Mouse (Mus musculus): ENCODE measurements around the gene Ndufb10.

Ndufb10 gene

DNA sequence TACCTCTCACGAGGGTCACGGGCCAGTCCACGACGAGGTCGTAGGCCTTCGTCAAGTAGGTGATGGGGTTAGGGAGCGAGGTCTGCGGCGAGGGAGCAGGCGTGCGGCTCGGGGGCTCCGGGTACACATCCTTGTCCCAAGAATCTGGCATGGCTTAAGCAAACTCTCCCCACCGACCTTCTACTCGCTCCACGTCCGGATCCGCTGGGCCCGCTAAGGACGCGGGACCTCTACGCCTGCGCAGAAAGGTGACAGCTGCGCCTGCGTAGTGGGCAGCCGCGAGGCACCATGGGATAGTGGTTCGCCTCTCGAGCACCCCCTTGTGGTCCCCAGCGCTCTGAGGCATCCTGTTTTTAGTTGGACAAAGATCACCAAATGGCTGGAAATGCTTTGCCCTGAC lies at the start of gene Ndufb10:
Ndufb10 (minus strand) TSS at position 295 of the 400 bp plus-strand sequence.
- DNase-seq = peak; percentile 99 to 100

DNA sequence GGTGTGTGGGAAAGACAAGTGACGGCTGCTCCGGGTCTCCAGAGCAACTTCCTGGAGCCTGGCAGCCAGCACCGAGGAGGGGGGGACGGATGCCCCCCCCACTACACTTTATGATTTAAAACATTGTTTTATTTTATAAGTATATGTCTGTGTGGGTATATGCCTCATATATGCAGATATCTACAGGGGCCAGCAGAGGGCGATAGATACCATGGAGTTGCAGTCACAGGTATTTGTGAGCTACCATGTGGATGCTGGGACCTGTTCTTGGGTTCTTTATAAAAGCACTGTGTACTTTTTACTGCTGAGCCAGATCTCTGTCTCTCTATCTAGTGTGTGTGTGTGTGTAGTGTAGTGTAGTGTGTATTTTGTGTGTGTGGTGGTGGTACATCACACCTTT lies 49.0 kb upstream of the Ndufb10 start:
- DNase-seq = no peak

GRCm38 (mm10) chr17:24769146-24769545 lies 44.9 kb upstream of the Ndufb10 start:
- DNase-seq = no peak

GRCm38 (mm10) chr17:24766266-24766875 lies 42.1 kb upstream of the Ndufb10 start:
- no peak for DNase-seq

- no peak for DNase-seq
These were observed 41.0 kb upstream of the Ndufb10 start for GRCm38 (mm10) chr17:24765016-24765905.

DNA sequence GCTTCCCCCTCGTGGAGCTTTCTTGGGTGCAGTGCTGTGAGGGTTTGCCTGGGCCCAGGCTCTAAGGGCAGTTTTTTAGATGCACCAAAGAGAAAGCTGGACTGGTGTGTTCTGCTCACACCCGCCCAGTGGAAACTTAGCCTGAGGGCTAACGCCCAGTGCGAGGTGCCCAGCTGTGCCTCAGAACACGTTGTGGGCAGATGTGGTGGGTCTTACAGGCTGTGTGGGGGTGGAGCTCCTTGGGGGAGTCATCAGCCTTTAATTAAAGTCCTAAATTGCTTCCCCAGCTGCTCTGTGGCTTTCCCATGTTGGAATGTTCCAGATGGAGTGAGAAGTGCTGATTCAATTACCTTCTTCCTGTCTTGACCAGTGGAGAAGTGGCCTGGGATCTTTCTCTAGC lies 36.8 kb upstream of the Ndufb10 start:
- no peak for DNase-seq

GRCm38 (mm10) chr17:24757394-24757793 lies 33.1 kb upstream of the Ndufb10 start:
- DNase-seq = no peak

DNA sequence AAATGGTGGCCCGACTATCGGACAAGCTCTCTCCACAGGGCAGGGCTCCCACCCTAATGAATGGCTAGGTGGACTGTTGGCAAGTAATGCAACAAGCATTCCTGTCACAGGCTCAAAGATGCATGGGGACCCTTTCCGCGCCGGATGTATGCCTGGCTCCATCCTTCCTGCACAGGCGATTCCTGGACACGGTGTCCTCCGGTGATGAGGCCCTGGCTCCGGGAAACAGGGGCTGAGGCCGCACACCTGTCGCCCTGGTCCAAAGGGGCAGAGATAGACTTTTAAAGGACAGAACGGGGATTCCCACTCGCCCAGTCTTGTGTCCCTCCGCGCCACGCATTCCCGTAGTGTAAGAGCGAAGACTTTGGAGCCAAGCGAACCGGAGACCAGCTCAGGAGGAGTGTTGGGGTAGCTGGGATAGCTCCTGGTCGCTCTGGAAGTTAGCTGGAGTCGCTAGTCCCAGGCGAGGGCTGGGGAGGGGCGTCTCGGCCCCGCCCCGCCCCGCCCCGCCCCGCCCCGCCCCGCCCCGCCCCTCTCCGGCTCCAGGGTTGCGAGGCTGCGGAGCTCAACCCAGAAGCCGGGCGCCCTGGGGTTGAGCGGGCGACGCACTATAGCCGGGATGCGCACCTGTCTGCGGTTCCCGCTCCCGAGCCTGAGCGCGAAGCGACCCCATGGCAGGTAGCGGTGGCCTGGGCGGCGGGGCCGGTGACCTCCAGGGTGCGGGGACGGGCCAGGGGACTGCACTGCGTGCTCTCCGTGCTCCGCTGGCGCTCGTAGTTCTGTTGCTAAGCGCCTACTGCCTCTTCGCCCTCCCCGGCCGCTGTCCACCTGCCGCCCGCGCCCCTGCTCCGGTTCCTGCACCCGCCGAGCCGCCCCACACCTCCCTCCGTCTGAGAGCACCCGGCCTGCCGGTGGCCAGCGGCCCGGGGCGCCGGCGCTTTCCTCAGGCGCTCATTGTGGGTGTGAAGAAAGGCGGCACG lies 28.4 kb upstream of the Ndufb10 start, which contains the start of gene Hs3st6:
Hs3st6 (plus strand) TSS at position 574 of the 980 bp plus-strand sequence.
- DNase-seq = no peak

GRCm38 (mm10) chr17:24751528-24751927 lies 27.2 kb upstream of the Ndufb10 start:
- no peak for DNase-seq

GRCm38 (mm10) chr17:24746986-24747385 lies 22.7 kb upstream of the Ndufb10 start:
- no peak for DNase-seq

- DNase-seq = peak; percentile 81 to 88
These were observed 21.5 kb upstream of the Ndufb10 start for GRCm38 (mm10) chr17:24745526-24746497.

DNA sequence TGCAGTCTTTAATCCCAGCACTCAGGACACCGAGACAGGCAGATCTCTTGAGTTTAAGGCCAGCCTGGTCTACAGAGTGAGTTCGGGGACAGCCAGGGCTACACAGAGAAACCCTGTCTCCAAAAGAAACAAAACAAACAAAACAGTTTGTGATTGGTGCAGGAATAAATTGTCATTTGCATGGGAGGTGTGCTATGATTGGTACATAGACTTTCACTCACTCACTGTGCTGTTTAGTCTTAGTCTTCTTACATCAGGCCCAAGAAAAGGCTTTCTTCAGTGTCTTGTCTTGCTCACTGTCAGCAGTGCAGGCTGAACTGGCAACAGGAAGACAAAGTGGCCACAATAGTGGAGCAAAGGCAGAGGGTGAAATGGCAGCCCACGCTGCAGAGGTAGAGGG lies 20.1 kb upstream of the Ndufb10 start:
- no peak for DNase-seq

DNA sequence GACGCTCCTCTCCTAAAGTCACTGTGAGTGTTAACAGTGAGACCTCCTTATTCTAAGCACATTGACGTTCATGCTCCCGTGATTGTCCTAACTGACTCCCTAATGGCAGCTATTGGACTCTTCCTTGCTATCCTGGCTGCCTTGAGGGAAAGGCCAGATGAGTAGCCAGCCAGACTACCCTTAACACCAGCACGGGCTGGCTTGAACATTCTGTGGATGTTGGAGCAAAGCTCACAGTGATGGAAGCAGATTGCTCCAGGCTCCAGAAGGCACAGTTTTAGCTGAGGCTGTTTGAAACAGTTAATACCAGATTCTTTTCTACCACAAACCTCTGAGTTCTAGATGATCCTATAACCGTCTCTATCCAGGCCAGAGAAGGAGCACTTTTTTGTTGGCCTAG lies 19.6 kb upstream of the Ndufb10 start:
- no peak for DNase-seq

- no peak for DNase-seq
These were observed 18.0 kb upstream of the Ndufb10 start for GRCm38 (mm10) chr17:24742307-24742706.

- no peak for DNase-seq
These were observed 15.6 kb upstream of the Ndufb10 start for GRCm38 (mm10) chr17:24739926-24740325.

GRCm38 (mm10) chr17:24738238-24738637 lies 14.0 kb upstream of the Ndufb10 start:
- DNase-seq = no peak

GRCm38 (mm10) chr17:24737135-24737810 lies 13.0 kb upstream of the Ndufb10 start:
- DNase-seq = no peak

DNA sequence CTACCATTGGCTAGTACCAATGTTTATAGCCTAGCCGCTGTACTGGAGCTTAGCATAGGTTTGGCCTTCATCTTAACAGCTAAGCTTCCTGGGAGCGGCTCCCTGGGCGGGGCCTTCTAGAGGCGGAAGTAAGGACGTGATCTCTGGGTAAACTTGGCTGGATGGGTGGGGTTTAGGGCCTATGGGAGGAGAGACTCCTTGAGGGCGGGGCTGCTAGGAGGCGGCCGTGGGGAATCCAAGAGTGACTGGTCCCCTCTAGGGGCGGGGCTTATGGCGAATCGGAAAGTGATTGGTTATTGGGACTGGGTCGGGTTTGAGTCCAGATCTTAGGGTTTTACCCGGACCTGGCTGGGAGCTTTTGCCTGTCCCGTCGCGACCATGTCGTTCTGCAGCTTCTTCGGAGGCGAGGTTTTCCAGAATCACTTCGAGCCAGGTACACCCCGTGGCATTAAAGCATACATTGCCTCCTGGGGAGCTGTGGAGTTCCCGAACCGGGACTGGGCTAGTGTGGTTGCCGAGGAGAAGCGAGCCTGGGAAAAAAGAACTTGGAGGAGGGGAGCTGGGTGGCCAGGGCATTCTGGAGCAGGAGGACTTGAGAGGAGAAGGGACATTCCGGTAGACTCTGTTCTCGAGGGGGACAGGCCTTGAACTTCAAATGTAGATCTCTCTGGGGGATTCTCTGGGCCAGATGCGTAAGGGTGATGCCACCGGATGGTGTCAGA lies 12.2 kb upstream of the Ndufb10 start, which contains the start of gene Msrb1:
Msrb1 (plus strand) TSS at position 313 of the 722 bp plus-strand sequence.
- DNase-seq = peak; percentile 92

- no peak for DNase-seq
These were observed 11.2 kb upstream of the Ndufb10 start for GRCm38 (mm10) chr17:24735446-24735845.

DNA sequence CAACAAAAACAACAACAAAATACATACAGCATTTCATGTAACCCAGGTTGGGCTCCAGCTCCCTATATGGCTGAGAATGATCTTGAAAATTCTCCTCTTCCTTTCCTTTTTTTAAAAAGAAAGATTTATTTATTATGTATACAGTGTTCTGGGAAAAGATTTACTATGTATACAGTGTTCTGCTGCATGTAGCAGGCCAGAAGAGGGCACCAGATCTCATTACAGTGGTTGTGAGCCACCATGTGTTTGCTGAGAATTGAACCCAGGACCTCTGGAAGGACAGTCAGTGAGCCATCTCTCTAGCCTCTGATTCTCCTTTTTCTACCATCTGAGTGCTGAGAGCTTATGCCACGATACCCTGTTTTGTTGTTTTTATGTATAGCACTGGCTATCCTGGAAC lies 10.2 kb upstream of the Ndufb10 start:
- DNase-seq = no peak
